Mouse (Mus musculus): ENCODE measurements around the gene Pard3.

Gene Pard3

GRCm38 (mm10) chr8:127250746-127251145, 187.1 kb downstream of the Pard3 start:
- no peak for DNase-seq

GRCm38 (mm10) chr8:127251476-127251875, 187.8 kb downstream of the Pard3 start:
- no peak for DNase-seq

GRCm38 (mm10) chr8:127251985-127252384, 188.3 kb downstream of the Pard3 start:
- DNase-seq: peak; percentile 18

GRCm38 (mm10) chr8:127254625-127255024, 190.9 kb downstream of the Pard3 start:
- no peak for DNase-seq

GRCm38 (mm10) chr8:127257086-127257485, 193.4 kb downstream of the Pard3 start:
- no peak for DNase-seq

- no peak for DNase-seq
Observed at GRCm38 (mm10) chr8:127261051-127261450, 197.4 kb downstream of the Pard3 start.

- DNase-seq: no peak
Observed at GRCm38 (mm10) chr8:127262026-127262425, 198.3 kb downstream of the Pard3 start.

- DNase-seq: no peak
Observed at GRCm38 (mm10) chr8:127262436-127262835, 198.7 kb downstream of the Pard3 start.

GRCm38 (mm10) chr8:127262926-127263325, 199.2 kb downstream of the Pard3 start:
- no peak for DNase-seq

- no peak for DNase-seq
Observed at GRCm38 (mm10) chr8:127263457-127263856, 199.8 kb downstream of the Pard3 start.

- DNase-seq: no peak
Observed at GRCm38 (mm10) chr8:127264691-127265470, 201.2 kb downstream of the Pard3 start.

GRCm38 (mm10) chr8:127266777-127267176, 203.1 kb downstream of the Pard3 start:
- DNase-seq: no peak

- no peak for DNase-seq
Observed at GRCm38 (mm10) chr8:127268239-127269024, 204.7 kb downstream of the Pard3 start.

- DNase-seq: no peak
Observed at GRCm38 (mm10) chr8:127269082-127269747, 205.5 kb downstream of the Pard3 start.

GRCm38 (mm10) chr8:127271186-127271585, 207.5 kb downstream of the Pard3 start:
- no peak for DNase-seq

- DNase-seq: no peak
Observed at GRCm38 (mm10) chr8:127280299-127280974, 216.7 kb downstream of the Pard3 start.

GRCm38 (mm10) chr8:127281035-127281434, 217.3 kb downstream of the Pard3 start:
- DNase-seq: no peak

- peak; percentile 9 for DNase-seq
Observed at GRCm38 (mm10) chr8:127284462-127285216, 220.9 kb downstream of the Pard3 start.

GRCm38 (mm10) chr8:127287816-127288215, 224.1 kb downstream of the Pard3 start:
- DNase-seq: no peak

- DNase-seq: no peak
Observed at GRCm38 (mm10) chr8:127292307-127292706, 228.6 kb downstream of the Pard3 start.

- no peak for DNase-seq
Observed at GRCm38 (mm10) chr8:127293025-127293729, 229.5 kb downstream of the Pard3 start.

All from thymus, postnatal 4 days (tissue).